Mouse (Mus musculus): ENCODE measurements around the gene Glycam1. TPM values are rescaled to one million over a fixed set of nuclear protein-coding genes. Genes with fewer than 3 reads are reported as not detected.

Glycam1 gene
- polyA plus RNA-seq, 1 experiment from 2014 or later, result not detected

DNA sequence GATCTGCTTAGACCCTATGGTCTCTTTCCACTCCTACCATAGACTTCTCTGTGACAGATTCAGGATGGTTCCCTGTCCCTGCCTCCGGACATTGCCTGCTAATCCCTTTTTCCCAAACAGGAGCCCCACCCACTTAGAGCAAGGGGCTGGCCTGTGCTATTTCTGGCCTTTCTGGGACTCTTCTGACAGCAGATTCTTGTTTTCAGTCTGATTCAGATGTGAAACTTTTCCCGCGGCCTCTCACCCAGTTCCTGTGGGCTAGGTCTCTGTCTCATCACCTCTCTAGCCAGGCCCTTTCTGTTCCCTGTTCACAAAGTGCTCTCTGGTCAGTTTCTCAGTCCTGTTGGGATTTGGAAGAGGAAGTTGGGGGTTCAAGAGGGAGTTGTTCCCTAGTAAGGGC lies 50.0 kb downstream of the Glycam1 start:
- H3K4me2 ChIP-seq (replicated peaks), result peak overlapping the region; percentile 51
- H3K9ac ChIP-seq (replicated peaks), result peak overlapping the region; percentile 29; the same call in 1 of the 2 replicates
- no peaks in the 10 kb centered on the region for H3K36me3 ChIP-seq
- H3K27ac ChIP-seq (replicated peaks), result peak overlapping the region; percentile 63; the same call in 1 of the 2 replicates
- H3K27me3 ChIP-seq, result no peaks in the 10 kb centered on the region
- no peak for ATAC-seq (ENCODE audit: low FRiP score, low read depth)
- whole genome bisulfite sequencing, result 18% methylated on average over 3 of the region's 3 CpGs
- H3K9me3 ChIP-seq, result no peaks in the 10 kb centered on the region
- peaks cover 66% of the 10 kb centered on the region for H3K4me1 ChIP-seq
- H3K4me3 ChIP-seq, result peak overlapping the region; percentile 33; the same call in 1 of the 2 replicates

DNA sequence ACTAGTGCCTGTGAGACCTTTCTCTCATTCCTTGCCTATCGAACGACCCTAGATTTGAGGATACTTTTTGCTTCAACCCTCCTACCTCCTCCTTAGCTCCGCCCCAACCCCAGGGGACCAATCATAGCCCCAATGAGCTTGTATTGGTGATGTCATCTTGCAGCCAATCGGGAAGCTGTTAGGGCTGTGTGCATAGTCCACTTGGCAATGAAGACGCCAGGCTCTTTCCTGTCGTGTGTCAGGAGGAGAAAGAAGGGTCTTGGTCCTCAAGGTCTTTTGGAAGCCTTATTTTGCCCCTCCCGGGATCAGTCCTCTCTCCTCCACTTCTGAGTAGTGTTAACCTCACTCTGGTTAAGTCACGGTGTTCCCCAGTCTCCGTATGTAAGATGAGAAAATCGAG lies 50.8 kb downstream of the Glycam1 start:
- Histone ChIP-seq H3K27ac (replicated peaks) (peak overlapping the region; percentile 63), H3K4me3 (peak overlapping the region; percentile 33), H3K9me3 (no peaks in the 10 kb centered on the region), H3K4me1 (peaks cover 65% of the 10 kb centered on the region), H3K9ac (replicated peaks) (peak overlapping the region; percentile 24; the same call in 1 of the 2 replicates), H3K27me3 (no peaks in the 10 kb centered on the region), H3K36me3 (no peaks in the 10 kb centered on the region), H3K4me2 (replicated peaks) (peak overlapping the region; percentile 51)
- WGBS, result 1% methylated on average over 10 of the region's 10 CpGs
- ATAC-seq (ENCODE audit: low FRiP score, low read depth), result peak; percentile 90

DNA sequence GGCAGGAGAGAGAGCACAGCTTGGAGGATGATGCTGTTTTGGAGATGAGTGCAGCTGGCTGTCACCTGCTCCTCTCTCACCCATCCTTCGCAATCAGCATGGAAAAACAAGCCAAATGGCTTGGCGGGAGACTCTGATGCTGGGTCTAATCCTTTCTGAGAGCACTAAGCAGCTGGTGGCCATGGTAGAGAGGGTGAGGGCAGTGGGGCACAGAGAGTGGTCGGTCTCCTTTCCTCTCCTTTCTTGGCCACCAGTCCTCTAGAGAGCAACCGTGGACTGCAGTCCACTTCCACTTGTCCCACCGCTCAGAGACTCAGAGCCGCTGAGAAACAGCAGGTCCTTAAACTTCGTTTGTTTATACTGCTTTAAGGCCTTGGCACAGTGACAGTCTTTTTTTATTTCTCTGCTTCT lies 51.3 kb downstream of the Glycam1 start:
- H3K36me3 ChIP-seq, result no peaks in the 10 kb centered on the region
- H3K4me2 ChIP-seq (replicated peaks), result peak overlapping the region; percentile 51
- peak overlapping the region; percentile 63 for H3K27ac ChIP-seq (replicated peaks)
- no peak overlapping the region for H3K9ac ChIP-seq (replicated peaks)
- H3K4me1 ChIP-seq, result peaks cover 60% of the 10 kb centered on the region
- ATAC-seq (ENCODE audit: low FRiP score, low read depth), result peak; percentile 50
- 0 out of 2 replicates have a peak overlapping the region, but pooled peaks have one; percentile 33 for H3K4me3 ChIP-seq
- no peaks in the 10 kb centered on the region for H3K27me3 ChIP-seq
- H3K9me3 ChIP-seq, result no peaks in the 10 kb centered on the region
- 8% methylated on average over 7 of the region's 7 CpGs for WGBS

Other genes starting within 250 kb of the Glycam1 start
- gene Zfp385a, start 225.0 kb downstream of the Glycam1 start, polyA plus RNA-seq (2016; fragmentation: Nextera tagmentation; extraction: Ambion mirVana), result 19.6 and 20.8 TPM in 2 replicates
- gene Itga5, start 198.3 kb downstream of the Glycam1 start, polyA plus RNA-seq (2016; fragmentation: Nextera tagmentation; extraction: Ambion mirVana), result 19.0 and 21.2 TPM in 2 replicates
- gene Gtsf1, start 134.6 kb downstream of the Glycam1 start, polyA plus RNA-seq (2016; fragmentation: Nextera tagmentation; extraction: Ambion mirVana), result not detected in 2 replicates
- 0.34 TPM in 1 of 2 replicates, not detected in the other for gene Gtsf2, start 116.6 kb downstream of the Glycam1 start, polyA plus RNA-seq (2016; fragmentation: Nextera tagmentation; extraction: Ambion mirVana)
- 1.8 TPM in 2 replicates for gene Nckap1l, start 111.3 kb downstream of the Glycam1 start, polyA plus RNA-seq (2016; fragmentation: Nextera tagmentation; extraction: Ambion mirVana)
- gene Pde1b, start 62.0 kb downstream of the Glycam1 start, polyA plus RNA-seq (2016; fragmentation: Nextera tagmentation; extraction: Ambion mirVana), result 47.8 and 48.7 TPM in 2 replicates
- 66.3 and 66.7 TPM in 2 replicates for gene Ppp1r1a, start 27.1 kb downstream of the Glycam1 start, polyA plus RNA-seq (2016; fragmentation: Nextera tagmentation; extraction: Ambion mirVana)
- not detected in 2 replicates for gene Mucl1, start 190.4 kb upstream of the Glycam1 start, polyA plus RNA-seq (2016; fragmentation: Nextera tagmentation; extraction: Ambion mirVana)

Data from midbrain, embryonic 12.5 days (tissue).